Mouse (Mus musculus) E14TG2a.4 (cell line): ENCODE measurements around the gene C1qb.

Experiments
- CTCF ChIP-seq: conservative IDR thresholded peaks from 2 replicates; pipeline ENCODE4 v1.5.1; 2014; ENCODE audit warnings: low read length
- NANOG ChIP-seq: IDR thresholded peaks from 2 replicates; pipeline ENCODE4 v1.6.1; 2014; ENCODE audit warnings: borderline replicate concordance, low read length, mixed read lengths
- POU5F1 ChIP-seq: IDR thresholded peaks from 2 replicates; pipeline ENCODE4 v1.6.1; 2014; ENCODE audit warnings: low read length, borderline replicate concordance

DNA sequence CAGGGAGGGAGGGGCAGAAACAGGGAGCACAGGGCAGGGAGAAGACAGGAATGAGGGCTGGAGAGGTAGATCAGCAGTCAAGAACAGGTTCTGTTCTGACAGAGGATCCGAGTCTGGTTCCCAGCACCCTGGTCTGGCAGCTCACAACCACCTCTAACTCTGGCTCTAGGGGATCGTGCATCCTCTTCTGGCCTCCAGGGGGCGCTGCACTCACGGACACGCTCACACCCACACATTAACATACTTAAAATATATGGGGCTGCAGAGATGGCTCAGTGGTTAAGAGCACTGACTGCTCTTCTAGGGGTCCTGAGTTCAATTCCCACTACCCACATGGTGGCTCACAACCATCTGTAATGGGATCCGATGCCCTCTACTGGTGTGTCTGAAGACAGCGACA is 26.0 kb downstream of the C1qb start:
- peak; percentile 54 for TF ChIP-seq CTCF
- no peak for TF ChIP-seq POU5F1
- TF ChIP-seq NANOG: no peak
